Mouse (Mus musculus): ENCODE results near the gene Crabp1.

Gene Crabp1

GRCm38 (mm10) chr9:54764561-54765217 is at the start of gene Crabp1:
TSS of gene Crabp1 (plus strand) at chr9:54764748.
- peak; percentile 76 for DNase-seq (ENCODE audit: low spot score)

- DNase-seq (ENCODE audit: low spot score): no peak
Measured at GRCm38 (mm10) chr9:54715776-54716175, 48.8 kb upstream of the Crabp1 start.

GRCm38 (mm10) chr9:54717527-54717926 is 47.0 kb upstream of the Crabp1 start:
- no peak for DNase-seq (ENCODE audit: low spot score)

- no peak for DNase-seq (ENCODE audit: low spot score)
Measured at GRCm38 (mm10) chr9:54722156-54722555, 42.4 kb upstream of the Crabp1 start.

- no peak for DNase-seq (ENCODE audit: low spot score)
Measured at GRCm38 (mm10) chr9:54722596-54722995, 42.0 kb upstream of the Crabp1 start.

GRCm38 (mm10) chr9:54726315-54726714 is 38.2 kb upstream of the Crabp1 start:
- DNase-seq (ENCODE audit: low spot score): no peak

GRCm38 (mm10) chr9:54732122-54732521 is 32.4 kb upstream of the Crabp1 start:
- DNase-seq (ENCODE audit: low spot score): peak; percentile 73

GRCm38 (mm10) chr9:54733921-54734638 is 30.5 kb upstream of the Crabp1 start, which contains the start of gene Wdr61:
TSS of gene Wdr61 (minus strand) at chr9:54734519.
- peak; percentile 97 for DNase-seq (ENCODE audit: low spot score)

GRCm38 (mm10) chr9:54734639-54735252 is 29.8 kb upstream of the Crabp1 start:
- no peak for DNase-seq (ENCODE audit: low spot score)

GRCm38 (mm10) chr9:54736284-54736701 is 28.3 kb upstream of the Crabp1 start:
- DNase-seq (ENCODE audit: low spot score): peak; percentile 96

- DNase-seq (ENCODE audit: low spot score): peak; percentile 91
Measured at GRCm38 (mm10) chr9:54738376-54738775, 26.2 kb upstream of the Crabp1 start.

- no peak for DNase-seq (ENCODE audit: low spot score)
Measured at GRCm38 (mm10) chr9:54743891-54744290, 20.7 kb upstream of the Crabp1 start.

GRCm38 (mm10) chr9:54745740-54746370 is 18.7 kb upstream of the Crabp1 start:
- peak; percentile 83 for DNase-seq (ENCODE audit: low spot score)

GRCm38 (mm10) chr9:54750215-54750981 is 14.2 kb upstream of the Crabp1 start:
- DNase-seq (ENCODE audit: low spot score): no peak

- no peak for DNase-seq (ENCODE audit: low spot score)
Measured at GRCm38 (mm10) chr9:54751684-54752083, 12.9 kb upstream of the Crabp1 start.

GRCm38 (mm10) chr9:54752201-54752943 is 12.2 kb upstream of the Crabp1 start:
- peak; percentile 68 for DNase-seq (ENCODE audit: low spot score)

GRCm38 (mm10) chr9:54752944-54753295 is 11.6 kb upstream of the Crabp1 start:
- no peak for DNase-seq (ENCODE audit: low spot score)

- DNase-seq (ENCODE audit: low spot score): peak; percentile 73
Measured at GRCm38 (mm10) chr9:54759592-54759991, 5.0 kb upstream of the Crabp1 start.

- no peak for DNase-seq (ENCODE audit: low spot score)
Measured at GRCm38 (mm10) chr9:54764091-54764490, 457 bp upstream of the Crabp1 start.

GRCm38 (mm10) chr9:54765336-54766085 is 963 bp downstream of the Crabp1 start:
- peak; percentile 67 for DNase-seq (ENCODE audit: low spot score)
